20 mouse cellular contexts compared by ENCODE assay signal in the genomic region with DNA sequence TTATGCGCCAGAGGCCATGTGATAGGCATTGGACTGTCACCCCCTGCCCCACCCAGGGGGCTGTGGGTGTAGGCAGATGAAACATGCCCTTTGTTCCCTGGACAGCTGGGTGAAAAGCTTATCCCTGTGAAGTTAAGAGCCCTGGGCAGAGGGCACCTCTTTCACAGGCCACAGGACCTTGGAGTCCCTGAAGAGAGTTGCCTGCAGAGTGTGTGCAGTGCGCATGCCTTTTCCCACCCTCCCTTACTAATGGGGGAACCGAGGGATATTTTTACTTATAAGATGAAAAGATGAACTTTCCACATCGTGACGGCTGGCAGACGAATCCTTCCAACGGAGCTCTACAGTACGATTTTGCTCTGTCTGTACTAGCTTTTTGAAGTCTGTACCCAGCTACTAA. TPM values are rescaled to one million over a fixed set of nuclear protein-coding genes. Genes with fewer than 3 reads are reported as not detected.
DNase-seq lines count a peak whose midpoint lies in the region; ATAC-seq lines count a peak whose summit lies in the region.
"Had no signal": no experiment of that assay in that cellular context is flagged by ENCODE, and none has a peak within 500 bp of the region (broad histone marks: within the 10 kb centered on the region; RNA-seq: fewer than 3 reads in every experiment).

No protein-coding gene starts in this region.

- H3K4me3 ChIP-seq in kidney, embryonic 15.5 days (replicated peaks) = no peak overlapping the region
- no peak overlapping the region for H3K4me3 ChIP-seq in intestine, embryonic 16.5 days (ENCODE audit: low read length)
- H3K4me3 ChIP-seq: embryonic facial prominence, embryonic 12.5 days; heart, embryonic 12.5 days; layer of hippocampus, adult 2 months; neural tube, embryonic 13.5 days had no signal

- H3K9me3 ChIP-seq in kidney, embryonic 15.5 days (replicated peaks) = no peaks in the 10 kb centered on the region
- H3K9me3 ChIP-seq in intestine, embryonic 16.5 days (ENCODE audit: control insufficient read depth, low read length) = no peaks in the 10 kb centered on the region
- H3K9me3 ChIP-seq: embryonic facial prominence, embryonic 12.5 days; heart, embryonic 12.5 days; neural tube, embryonic 13.5 days had no signal

- no peak overlapping the region for H3K27ac ChIP-seq in kidney, embryonic 15.5 days
- no peak overlapping the region for H3K27ac ChIP-seq in intestine, embryonic 16.5 days (ENCODE audit: low read length)
- H3K27ac ChIP-seq: embryonic facial prominence, embryonic 12.5 days; layer of hippocampus, adult 2 months; liver, embryonic 14.5 days; neural tube, embryonic 13.5 days had no signal

- no peak for ATAC-seq in kidney, embryonic 15.5 days (replicated peaks; ENCODE audit: low FRiP score)
- ATAC-seq in intestine, embryonic 16.5 days = peak; percentile 72
- ATAC-seq: activated CD4-positive, CD25-positive, alpha-beta regulatory T cell, adult 4 months; Patski had no signal

- no peak overlapping the region for H3K9ac ChIP-seq in kidney, embryonic 15.5 days
- no peak overlapping the region for H3K9ac ChIP-seq in intestine, embryonic 16.5 days (ENCODE audit: low read depth, low read length)
- H3K9ac ChIP-seq: embryonic facial prominence, embryonic 12.5 days; liver, embryonic 14.5 days; neural tube, embryonic 13.5 days had no signal

- 76% methylated on average over 8 of the region's 8 CpGs for WGBS in kidney, embryonic 15.5 days
- WGBS in intestine, embryonic 16.5 days = 60% methylated on average over 8 of the region's 8 CpGs

- no peaks in the 10 kb centered on the region for H3K27me3 ChIP-seq in kidney, embryonic 15.5 days
- no peaks in the 10 kb centered on the region for H3K27me3 ChIP-seq in intestine, embryonic 16.5 days (replicated peaks; ENCODE audit: control insufficient read depth, insufficient read depth, low read length)
- H3K27me3 ChIP-seq: embryonic facial prominence, embryonic 12.5 days; heart, embryonic 12.5 days; neural tube, embryonic 13.5 days; Patski had no signal

- peaks cover 18% of the 10 kb centered on the region for H3K4me1 ChIP-seq in kidney, embryonic 15.5 days
- peaks cover 7% of the 10 kb centered on the region; the same call in 1 of the 2 replicates for H3K4me1 ChIP-seq in intestine, embryonic 16.5 days (ENCODE audit: control insufficient read depth, insufficient read depth, low read length)

- H3K36me3 ChIP-seq in kidney, embryonic 15.5 days = no peaks in the 10 kb centered on the region
- no peaks in the 10 kb centered on the region for H3K36me3 ChIP-seq in intestine, embryonic 16.5 days (ENCODE audit: control insufficient read depth, insufficient read depth, low read length)
- H3K36me3 ChIP-seq: embryonic facial prominence, embryonic 12.5 days; heart, embryonic 12.5 days; neural tube, embryonic 13.5 days had no signal

- no peak overlapping the region for H3K4me2 ChIP-seq in kidney, embryonic 15.5 days
- H3K4me2 ChIP-seq in intestine, embryonic 16.5 days (ENCODE audit: low read depth, low read length) = no peak overlapping the region

- peak; percentile 82 for DNase-seq in heart, adult 11 months
- DNase-seq in heart, adult 9 months (ENCODE audit: low spot score in 2 of 2) = no peak
- DNase-seq in kidney, adult 9 months = peak; percentile 75
- DNase-seq in A20 (ENCODE audit: low read depth, low spot score) = peak; percentile 30
- DNase-seq in layer of hippocampus, adult 8-10 months (ENCODE audit: low spot score in 2 of 2) = no peak
- DNase-seq in yolk sac, embryonic 10.5 days (ENCODE audit: low spot score) = no peak
- DNase-seq: adrenal gland, postnatal 25 days; cerebellum, adult 8-10 months; lung, postnatal 4 days; right cerebral cortex, postnatal 4 days; thymus, postnatal 25 days had no signal

RNA-seq across cellular contexts. Expression of gene Tiparp, which starts 57.1 kb away (rescaled TPM):
- polyA plus RNA-seq in kidney, embryonic 15.5 days (2015; fragmentation: Nextera tagmentation; extraction: Ambion mirVana) = 26.0 and 29.5 TPM in 2 replicates
- polyA plus RNA-seq in intestine, embryonic 16.5 days (2015; fragmentation: Nextera tagmentation; extraction: Ambion mirVana) = 39.5 and 41.9 TPM in 2 replicates
- 10 to 100 TPM; 15.0 to 21.8 (median 15.9) TPM for total RNA-seq in layer of hippocampus, adult 8-10 months (2022)

Comparison
In these comparisons a context has a peak if more than half of its experiments do, and no peak if none do; other contexts are left out.
1. DNase-seq: peak in heart, adult 11 months (single experiment), kidney, adult 9 months (single experiment) and A20 (single experiment); none in heart, adult 9 months (0 of 2), layer of hippocampus, adult 8-10 months (0 of 2) and yolk sac, embryonic 10.5 days (single experiment).